Mouse (Mus musculus) cortical plate, adult 2 months (tissue): ENCODE results near the gene Eif3c.

Experiments
- CTCF ChIP-seq: fragments of 200-500 bp; IDR thresholded peaks from 2 replicates; pipeline ENCODE4 v1.5.1; 2011; ENCODE audit warnings: mild to moderate bottlenecking, control low read depth, low read length; ENCODE audit not compliant: insufficient read depth; ENCODE audit errors: extremely low read depth
- POLR2A ChIP-seq: fragments of 200-500 bp; IDR thresholded peaks from 2 replicates; pipeline ENCODE4 v1.6.1; 2011; ENCODE audit warnings: mild to moderate bottlenecking, low read length, control low read depth; ENCODE audit not compliant: insufficient read depth; ENCODE audit errors: extremely low read depth

DNA sequence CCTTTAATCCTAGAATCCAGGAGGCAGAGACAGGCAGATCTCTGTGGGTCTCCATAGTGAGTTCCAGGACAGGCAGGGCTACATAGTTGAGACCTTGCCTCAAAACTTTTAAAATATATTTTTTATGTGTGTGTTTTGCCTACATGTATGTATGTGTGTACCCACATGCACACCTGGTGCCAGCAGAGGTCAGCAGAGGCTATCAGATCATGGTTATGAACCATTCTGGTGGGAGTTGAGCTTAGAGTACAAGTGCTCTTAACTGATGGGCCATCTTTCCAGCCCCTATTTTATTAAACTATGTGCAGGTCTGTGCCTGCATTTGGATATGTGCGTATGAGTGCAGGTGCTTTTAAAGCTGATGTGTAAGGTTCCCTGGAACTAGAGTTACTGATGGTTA, 11.4 kb downstream of the Eif3c start:
- TF ChIP-seq CTCF (no peak), POLR2A (no peak)
